Mouse (Mus musculus): Measurements from ENCODE around the gene Lrrc27.

DNA sequence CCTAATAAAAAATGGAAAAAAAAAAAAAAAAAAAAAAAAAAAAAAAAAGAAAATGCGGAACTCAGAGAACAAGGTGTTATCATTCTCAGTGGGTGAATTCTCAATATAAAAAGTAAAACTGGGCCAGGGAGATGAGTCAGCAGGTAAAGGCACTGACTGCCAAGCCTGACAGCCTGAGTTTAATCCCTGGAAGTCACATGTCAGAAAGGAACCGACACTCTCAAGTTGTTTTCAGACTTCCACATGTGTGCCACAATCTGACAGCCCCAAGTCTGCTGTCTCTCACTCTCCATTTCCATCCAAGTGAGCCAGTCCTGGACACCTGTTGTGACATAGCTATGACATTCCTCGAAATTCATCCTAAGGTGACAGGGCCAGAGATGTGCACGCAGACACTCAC lies 28.4 kb upstream of the Lrrc27 start:
- TF ChIP-seq EP300 (IDR thresholded peaks at IDR 0.05; ENCODE audit: insufficient read depth, low read depth, low read length): no peak
- TF ChIP-seq POLR2A (IDR thresholded peaks at IDR 0.05; ENCODE audit: insufficient read depth, low read length): no peak
